Mouse (Mus musculus) left cerebral cortex, adult 9 months (tissue): Measurements from ENCODE around the gene Slc24a1.
"Not testable (repeated sequence)": the region's sequence is repeated elsewhere in the genome, so short reads cannot be mapped to it uniquely, and the experiment has no call there.

Experiments used
- DNase-seq, 2 experiments: peaks; one replicate each; pipeline ENCODE4 v3.0.0; 2022; ENCODE audit warnings: low spot score in 2 of 2

Slc24a1 gene

GRCm38 (mm10) chr9:64951161-64951657, at the start of gene Slc24a1:
Slc24a1 (minus strand) TSS chr9:64951607.
- DNase-seq = no peak

DNA sequence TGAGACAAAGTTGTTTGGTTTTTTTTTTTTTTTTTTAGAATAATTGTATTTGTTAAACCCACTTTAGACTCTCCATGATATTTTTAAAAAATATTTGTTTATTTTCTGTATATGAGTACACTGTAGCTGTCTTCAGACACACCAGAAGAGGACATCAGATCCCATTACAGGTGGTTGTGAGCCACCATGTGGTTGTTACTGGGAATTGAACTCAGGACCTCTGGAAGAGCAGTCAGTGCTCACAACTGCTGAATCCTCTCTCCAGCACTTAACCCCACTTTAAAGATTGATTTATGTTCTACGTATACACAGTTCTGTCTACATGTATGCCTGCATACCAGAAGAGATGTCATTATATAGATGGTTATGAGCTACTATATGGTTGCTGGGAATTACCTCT, 44.1 kb upstream of the Slc24a1 start:
- not testable (repeated sequence) for DNase-seq

- DNase-seq = no peak
Observed at GRCm38 (mm10) chr9:64990291-64990690, 38.9 kb upstream of the Slc24a1 start.

- no peak for DNase-seq
Observed at GRCm38 (mm10) chr9:64988443-64988842, 37.0 kb upstream of the Slc24a1 start.

GRCm38 (mm10) chr9:64987651-64988050, 36.2 kb upstream of the Slc24a1 start:
- no peak for DNase-seq

GRCm38 (mm10) chr9:64985807-64986206, 34.4 kb upstream of the Slc24a1 start:
- DNase-seq = no peak

GRCm38 (mm10) chr9:64985037-64985794, 33.8 kb upstream of the Slc24a1 start:
- DNase-seq = no peak

DNA sequence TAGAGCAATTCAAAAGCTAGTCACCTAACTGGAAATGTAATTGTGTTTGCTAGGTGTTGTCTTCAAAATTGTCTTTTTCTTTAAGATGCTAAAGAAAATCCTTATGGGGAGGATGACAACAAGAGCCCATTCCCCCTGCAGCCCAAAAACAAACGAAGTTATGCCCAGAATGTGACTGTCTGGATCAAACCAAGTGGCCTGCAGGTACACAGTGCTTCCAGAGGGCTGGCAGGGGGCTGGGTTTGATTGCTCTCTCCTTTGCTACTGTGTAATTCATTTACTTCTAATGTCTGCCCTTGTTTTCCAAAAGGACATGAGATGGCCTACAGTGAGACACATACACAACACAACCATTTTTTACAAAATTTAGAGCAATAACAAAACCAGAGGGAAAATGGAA, 30.5 kb upstream of the Slc24a1 start:
- no peak for DNase-seq

DNA sequence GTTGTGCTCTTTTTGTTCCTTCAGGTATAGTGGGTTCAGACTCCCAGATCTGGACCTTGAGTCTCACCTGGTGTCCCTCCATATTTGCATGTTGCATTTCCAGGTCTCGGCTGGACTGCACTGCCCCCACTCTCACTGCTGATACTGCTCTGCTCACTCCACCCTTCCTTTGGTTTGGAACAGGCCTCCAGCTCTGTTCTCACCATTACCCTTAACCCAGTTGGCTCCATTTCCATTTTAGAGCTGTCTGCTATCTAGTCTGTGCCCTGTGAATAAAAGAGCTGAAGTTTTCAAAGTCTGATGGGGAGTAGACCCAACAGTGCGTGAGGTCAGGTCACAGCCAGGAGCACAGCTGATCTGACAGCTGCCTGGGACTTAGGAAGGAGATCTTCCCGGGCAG, 29.1 kb upstream of the Slc24a1 start:
- DNase-seq = no peak

DNA sequence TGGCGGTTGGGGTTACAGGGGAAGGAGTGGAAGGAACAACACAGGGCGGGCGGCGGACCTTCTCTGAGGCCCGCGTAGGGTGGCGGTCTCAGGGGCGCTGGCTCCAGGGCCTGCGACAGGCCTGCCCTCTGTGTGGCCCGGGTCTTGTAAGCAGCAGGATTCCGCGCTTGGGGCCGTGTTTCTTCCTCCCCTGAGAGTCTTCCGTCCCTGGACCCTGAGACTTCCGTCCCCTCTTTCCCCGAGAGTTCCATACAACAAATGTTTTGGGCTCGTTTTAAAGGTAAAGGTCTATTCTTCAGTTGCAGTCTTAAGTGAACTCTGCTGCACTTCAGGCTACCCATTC, 9.5 kb upstream of the Slc24a1 start:
- DNase-seq = no peak

GRCm38 (mm10) chr9:64960117-64960977, 8.9 kb upstream of the Slc24a1 start, which contains the start of gene Ints14:
Ints14 (plus strand) TSS chr9:64960905.
- DNase-seq = peak; percentile 81 to 97

DNA sequence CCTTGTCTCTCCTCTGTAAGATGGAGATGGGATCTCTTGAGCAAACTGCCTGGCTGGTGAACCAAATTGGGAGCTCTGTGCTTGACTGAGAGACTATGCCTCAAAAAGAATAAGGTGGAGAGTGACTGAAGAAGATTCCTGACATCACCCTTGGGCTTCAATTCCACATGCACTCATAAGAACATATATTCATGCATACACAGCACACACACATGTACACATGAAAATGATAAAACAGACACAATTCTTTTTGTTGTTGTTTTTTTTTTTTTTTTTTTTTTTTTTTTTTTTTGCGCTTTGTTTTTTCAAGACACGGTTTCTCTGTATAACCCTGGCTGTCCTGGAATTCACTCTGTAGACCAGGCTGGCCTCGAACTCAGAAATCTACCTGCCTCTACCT, 5.9 kb upstream of the Slc24a1 start:
- DNase-seq = no peak

GRCm38 (mm10) chr9:64956337-64956736, 4.9 kb upstream of the Slc24a1 start:
- DNase-seq = peak in 1 of 2 experiments; percentile 12

GRCm38 (mm10) chr9:64953190-64953589, 1.8 kb upstream of the Slc24a1 start:
- no peak for DNase-seq

DNA sequence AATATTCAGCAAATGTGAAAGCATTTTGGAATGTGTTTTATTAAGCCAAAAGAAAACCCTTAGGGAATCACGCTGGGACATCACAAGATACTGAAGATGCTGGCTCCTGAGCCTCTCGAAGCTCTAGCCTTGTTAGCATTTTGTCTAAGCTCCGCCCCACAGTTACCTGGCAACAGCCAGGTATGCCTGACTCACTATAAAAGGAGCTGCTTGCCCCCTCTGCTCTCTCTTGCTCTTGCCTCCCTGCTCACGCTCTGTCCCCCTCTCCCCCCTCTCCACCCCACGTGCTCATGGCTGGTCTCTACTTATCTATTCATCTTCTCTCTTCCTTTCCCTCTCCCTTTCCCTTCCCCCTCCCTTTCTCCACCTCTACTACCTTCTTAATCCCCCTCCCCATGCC, 648 bp upstream of the Slc24a1 start:
- no peak for DNase-seq

GRCm38 (mm10) chr9:64947483-64948095, 3.8 kb downstream of the Slc24a1 start:
- no peak for DNase-seq

DNA sequence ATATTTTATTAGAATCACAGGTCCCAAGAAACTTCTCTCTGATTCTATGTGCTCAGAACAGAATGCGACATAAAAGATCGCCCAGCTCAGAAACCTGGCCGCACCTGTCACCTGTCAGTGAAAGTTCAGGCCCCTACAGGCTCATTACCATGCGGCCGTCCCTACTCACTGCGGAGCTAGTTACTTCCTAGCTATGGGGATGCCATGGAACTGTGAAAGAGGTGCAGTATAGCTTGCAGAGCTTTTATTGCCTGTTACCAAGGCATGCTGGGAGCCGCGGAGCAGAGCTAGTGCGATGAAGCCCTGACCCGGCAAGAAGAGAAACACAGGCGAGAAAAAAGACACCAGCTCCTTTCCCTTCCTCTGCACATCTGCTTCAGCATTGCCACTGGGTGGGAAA, 7.4 kb downstream of the Slc24a1 start:
- DNase-seq = no peak

GRCm38 (mm10) chr9:64941650-64942049, 9.8 kb downstream of the Slc24a1 start:
- no peak for DNase-seq

GRCm38 (mm10) chr9:64940731-64941346, 10.6 kb downstream of the Slc24a1 start:
- no peak for DNase-seq

- no peak for DNase-seq
Observed at GRCm38 (mm10) chr9:64939790-64940189, 11.6 kb downstream of the Slc24a1 start.

- DNase-seq = no peak
Observed at GRCm38 (mm10) chr9:64939281-64939680, 12.1 kb downstream of the Slc24a1 start.

DNA sequence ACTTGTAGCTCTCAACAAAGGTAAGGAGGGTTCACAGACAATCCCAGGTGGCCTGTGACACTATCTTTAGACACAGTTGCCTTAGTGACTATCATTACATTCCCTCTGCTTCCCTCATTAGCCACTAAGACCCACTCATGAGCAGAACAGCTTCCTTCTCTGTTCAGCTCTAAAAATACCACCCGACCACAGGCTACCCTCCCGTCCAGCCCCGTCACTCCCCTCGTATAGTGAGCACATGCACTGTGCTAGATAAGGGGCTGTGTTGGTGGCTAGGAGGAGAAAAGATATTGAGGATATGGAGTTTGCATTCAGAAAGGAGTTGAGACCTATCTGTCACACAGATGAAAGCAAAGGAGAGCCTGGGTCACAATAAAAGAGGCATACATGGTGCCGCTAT, 12.9 kb downstream of the Slc24a1 start:
- DNase-seq = no peak
